Mouse (Mus musculus): Measurements from ENCODE around the gene Atpaf1.
A peak's percentile ranks its signal among the peaks of the same experiment; 100 is the strongest.

The Atpaf1 gene

DNA sequence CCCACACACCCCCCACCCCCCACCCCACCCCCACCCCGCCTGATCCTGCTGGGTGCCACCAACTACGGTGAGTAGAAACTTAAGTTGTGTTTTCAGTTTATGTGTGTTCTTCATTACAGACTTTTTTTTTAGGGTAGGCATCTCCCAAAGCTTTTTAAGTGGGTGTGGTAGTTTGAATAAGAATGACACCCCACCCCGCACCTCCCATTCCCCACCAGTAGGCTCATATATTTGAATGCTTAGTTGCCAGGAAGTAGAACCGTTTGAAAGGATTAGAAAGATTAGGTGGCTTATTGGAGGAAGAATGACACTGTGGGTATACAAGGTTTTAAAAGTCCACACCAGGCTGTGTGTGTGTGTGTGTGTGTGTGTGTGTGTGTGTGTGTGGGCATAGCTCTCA, 27.7 kb downstream of the Atpaf1 start:
- no peak for DNase-seq

DNA sequence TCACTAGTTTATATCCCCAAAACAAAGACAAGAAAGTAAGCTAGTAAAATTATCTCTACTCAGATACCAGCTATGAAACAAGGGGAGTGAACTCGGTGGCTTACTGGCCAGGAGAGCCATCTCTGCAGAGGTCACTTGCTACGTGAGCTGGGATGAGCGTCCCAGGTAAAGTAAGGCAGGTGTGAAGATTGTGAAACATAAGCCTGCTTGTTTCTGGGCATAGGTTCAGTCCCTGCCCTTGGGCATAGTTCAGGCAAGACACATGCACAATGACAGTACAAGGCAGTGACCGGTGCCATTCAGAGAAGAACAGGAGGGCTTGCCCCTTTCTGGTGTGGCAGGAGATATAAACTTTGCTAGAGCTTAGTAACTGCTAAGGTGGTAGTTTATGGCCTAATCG, 31.0 kb downstream of the Atpaf1 start:
- DNase-seq: peak; percentile 69

DNA sequence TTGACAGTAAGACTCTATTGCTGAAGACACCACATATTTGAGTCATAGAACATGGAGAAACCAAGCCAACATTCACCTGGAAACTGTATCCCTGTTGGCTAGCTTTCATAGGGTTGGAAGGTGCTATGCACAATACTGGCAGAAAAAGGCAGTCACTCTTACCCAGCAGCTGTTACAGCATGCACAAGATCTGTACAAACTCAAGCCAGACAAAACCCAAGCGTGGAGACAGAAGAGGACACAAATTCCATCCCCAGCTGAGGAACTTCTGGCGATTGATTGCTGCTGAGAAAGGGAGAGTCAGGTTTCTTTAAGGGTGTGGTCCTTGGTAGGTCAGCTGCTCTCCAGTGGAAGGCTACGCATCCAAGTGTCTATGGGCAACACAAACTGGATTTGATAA, 35.6 kb downstream of the Atpaf1 start:
- DNase-seq: peak; percentile 81

DNA sequence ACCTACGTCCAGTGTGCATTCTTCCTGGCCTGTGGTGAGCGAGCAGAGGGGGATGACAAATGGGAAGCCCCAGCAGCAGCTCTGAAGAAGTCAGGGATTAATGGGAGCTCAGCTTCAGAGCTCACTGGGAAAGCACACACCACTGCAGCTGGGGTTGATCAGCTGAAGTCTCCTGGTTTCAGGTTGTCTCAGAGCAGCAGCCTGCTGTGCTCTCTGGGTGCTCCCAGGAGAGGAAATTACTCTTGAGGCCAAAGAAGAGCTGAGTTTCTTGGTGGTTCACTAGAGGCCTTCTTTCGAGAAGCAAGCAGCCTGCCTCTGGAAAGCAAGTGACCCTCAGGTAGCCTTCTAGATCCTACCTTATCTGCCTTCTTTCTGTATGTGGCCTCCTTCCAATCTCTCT, 36.3 kb downstream of the Atpaf1 start:
- peak; percentile 81 for DNase-seq

DNA sequence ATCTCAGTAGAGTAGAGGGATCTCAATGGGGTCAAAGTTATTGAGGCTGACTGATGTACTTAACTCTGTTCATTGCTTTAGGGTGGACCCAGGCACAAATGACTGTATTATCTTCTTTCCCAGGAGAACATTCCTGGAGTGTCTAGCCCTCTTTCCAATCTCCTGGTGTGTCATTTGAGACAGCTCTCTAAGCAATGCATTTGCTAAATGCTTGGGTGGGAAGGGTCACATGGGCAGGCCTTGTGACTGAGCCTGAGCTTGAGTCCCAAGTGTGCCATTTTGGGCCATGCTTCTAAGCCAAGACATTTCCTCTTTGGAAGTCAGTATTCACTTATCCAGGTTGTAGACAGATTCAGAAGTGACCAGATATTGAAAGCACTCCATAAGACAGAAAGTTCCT, 36.8 kb downstream of the Atpaf1 start:
- peak; percentile 87 for DNase-seq

DNA sequence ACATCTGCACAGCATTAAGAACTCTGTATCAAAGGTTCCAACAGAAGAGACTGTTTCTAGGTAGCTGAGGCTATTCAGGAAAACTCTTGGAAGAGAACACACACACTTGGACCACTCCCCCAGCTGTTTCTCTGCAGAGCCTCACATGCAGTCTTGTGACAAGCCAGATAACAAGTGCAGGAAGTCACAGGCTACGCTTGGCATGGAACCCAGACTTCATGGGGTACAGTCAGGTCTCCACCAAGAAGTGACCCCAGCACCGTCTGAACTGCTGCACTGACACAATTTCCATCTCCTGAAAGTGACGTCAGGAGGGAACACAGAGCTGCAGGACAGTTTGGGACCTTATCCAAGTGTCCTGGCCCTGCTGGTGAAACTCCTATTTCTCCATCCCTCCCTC, 37.3 kb downstream of the Atpaf1 start:
- DNase-seq: peak; percentile 97

DNA sequence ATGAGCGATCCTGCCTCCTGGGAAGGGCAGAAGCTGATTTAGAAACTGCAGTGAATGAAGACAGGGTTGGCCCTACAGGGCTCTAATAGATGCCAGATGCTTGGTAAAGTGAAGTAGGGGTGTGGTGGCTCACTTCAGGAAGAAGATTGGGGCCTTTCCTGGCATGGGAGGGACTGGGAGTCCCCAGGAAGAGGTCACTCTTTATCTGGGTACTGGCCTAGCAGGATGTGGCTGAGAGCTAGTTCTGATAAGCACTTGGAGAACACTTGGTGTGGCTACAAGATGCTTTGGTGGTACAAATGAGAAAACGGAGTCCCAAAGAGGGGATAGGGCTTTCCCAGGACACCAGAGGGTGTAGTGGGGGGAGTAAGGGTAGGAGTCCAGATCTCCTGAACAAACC, 39.6 kb downstream of the Atpaf1 start:
- DNase-seq: peak; percentile 85

DNA sequence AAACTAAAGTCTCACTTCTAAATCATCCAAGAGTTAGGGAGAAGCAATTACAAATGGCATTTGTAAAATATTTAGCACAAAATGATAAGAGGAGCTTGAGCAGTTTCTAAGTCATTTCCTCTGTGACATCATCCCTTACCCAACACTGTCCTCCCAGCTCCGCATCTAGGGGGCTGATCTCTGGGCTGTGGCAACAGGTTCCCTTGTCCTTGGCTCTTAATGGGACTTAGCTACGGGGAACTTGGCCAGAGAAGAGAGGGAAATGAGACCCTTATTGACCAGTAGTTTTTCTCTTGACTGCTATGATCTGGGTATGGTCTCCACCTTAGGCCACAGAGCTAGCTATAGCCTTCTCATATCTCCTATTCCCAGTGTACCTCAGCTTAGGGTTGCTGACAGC, 40.7 kb downstream of the Atpaf1 start:
- DNase-seq: peak; percentile 72

DNA sequence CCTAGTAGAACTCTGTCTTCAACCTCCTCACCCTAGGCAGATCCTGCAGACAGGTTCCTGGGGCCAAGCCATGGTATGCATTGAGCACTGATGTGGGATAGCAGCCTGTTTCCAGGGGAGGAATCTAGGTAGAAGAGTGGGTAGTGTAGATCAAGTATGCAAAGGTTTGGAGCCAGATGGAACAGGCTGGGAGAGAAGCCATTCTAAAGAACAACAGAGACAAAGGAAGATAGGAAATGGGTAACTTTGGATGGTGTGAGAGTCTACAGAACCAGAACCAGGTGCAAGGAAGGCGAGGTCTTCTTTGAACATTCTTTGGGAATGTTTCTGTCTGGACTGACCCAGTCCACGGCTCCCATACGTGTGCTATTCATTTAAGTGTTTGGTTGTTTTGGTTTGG, 42.5 kb downstream of the Atpaf1 start:
- DNase-seq: peak; percentile 87

DNA sequence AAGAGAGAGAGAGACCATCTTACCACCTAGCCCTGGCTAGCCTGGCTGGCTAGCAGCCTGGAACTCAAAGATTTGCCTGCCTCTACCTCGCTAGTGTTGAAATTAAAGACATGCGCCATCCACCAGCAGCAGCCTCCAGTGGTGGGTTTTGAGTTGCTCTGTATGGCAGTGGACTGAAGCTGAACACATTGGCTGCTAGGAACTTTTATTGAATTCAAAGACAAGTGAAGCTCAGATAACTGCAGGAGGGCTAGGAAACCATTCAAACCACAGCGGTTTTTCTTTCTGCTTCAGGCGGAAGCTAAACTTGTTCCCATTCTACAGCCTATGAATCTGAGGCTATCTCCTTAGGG, 42.9 kb downstream of the Atpaf1 start:
- no peak for DNase-seq

DNA sequence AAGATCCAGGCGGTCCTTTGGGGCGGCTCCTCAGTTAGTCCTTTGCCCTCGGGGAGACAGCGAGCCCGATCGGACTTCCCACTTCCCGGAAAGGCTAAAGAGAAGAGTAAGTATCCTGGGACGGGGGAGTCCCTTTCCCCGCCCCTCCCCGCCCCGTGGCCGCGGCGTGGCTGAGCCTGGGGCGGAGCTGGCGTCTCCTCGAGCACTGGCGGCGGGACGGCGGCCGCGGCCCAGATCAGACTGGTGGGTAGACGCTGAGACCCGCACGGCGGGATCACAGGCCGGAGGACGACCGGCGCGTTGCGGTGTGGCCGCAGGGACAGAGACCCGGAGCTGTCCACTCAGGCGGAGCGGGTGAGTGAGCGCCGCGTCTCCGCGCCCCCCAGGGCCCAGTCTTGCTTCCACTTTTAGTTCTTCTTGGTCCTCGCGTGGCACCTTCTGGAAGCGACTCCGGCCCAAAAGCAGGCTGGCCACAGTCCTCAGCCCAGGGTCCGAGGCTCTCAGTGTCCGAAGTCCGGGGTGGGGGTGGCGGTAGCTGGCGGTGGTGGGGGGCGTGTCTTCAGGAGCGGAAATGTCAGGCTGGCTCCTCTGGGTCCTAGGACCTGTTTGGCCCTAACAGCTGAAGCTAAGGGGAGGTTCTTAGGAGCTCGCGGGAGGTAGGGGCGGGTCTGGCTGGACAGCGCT, 43.4 kb downstream of the Atpaf1 start, which contains the start of gene Mob3c:
TSS of gene Mob3c (plus strand) at position 205 of the 684 bp plus-strand sequence.
- DNase-seq: peak; percentile 99

DNA sequence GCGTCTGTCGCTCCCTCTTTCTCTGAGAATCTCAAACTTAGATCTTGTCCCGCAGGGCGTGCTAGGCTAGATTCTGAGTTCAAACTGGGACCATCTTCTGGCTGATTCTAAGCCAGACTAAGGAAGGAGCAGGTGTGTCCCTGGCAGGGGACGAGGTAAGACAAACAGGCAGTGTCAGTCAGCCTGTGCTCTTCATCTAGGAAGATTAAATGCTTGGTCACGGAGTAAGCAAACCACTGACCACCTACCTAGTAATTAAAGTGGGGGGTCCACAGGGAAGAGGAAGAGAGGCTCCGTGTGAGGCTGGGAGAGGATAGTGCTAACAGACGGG, 43.9 kb downstream of the Atpaf1 start:
- no peak for DNase-seq

DNA sequence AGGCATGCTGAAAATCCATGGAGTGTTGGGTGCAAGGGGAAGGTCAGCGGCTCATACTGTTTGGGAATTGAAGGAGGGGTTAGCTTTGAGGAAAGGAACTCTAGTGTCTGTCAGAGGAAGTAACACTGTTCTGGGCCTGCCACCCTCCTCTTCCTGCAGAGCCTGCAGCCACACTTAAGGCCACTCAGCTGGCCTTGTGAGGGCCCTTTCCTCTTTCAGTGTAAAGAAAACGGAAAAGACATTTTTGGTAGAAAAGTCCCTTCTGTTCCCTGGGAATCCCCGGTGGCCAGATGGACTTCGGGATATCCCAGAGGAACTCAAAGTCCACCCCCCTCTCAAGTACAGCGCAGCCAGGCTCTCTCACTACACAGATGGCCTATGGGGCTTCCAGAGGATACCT, 45.9 kb downstream of the Atpaf1 start:
- DNase-seq: peak; percentile 97

DNA sequence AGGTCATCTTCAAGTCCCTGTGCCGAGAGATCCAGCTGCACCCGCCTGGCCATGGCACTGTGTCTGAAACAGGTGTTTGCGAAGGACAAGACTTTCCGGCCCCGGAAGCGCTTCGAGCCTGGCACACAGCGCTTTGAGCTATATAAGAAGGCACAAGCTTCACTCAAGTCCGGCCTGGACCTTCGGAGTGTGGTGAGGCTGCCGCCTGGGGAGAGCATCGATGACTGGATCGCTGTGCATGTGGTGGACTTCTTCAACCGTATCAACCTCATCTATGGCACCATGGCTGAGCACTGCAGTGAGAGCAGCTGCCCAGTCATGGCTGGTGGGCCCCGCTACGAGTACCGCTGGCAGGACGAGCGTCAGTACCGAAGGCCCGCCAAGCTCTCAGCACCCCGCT, 46.6 kb downstream of the Atpaf1 start:
- DNase-seq: peak; percentile 92

DNA sequence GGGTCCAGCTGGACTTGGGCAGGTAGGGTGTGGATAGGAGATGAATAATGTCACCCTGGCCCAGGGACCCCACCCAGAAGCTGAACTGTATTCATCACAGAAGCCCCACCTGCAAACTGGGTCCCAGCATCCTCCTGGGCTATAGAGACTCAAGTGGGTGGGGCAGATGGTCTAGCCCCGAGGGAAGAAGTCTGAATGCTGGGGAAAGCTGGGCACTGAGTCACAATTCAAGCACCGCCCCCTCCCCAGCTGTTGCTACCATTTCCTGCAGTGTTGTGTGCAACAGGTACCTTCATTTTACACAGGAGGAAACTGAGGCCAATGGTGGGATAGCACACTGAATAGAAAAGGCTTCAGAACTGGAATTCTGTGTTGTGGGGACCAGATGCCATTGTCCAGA, 47.4 kb downstream of the Atpaf1 start:
- peak; percentile 87 for DNase-seq

DNA sequence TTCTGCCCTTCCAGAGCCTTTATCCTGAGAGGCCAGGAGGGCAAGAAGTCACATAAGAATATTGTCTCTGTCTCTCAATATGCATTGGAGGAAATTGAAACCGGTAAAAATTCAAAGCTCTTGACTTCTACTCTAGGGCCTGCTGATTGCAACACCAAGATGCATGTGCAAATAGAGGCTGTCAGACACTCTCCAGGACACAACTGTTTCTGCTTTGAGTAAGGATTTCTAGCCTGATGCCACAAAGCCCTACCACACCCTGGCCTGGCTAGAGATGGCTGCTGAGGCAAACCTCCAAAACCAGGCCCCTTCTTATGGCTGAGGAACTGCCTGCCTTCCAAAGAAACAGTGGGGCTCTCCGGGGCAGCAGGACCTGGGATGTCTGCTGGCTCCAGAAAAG, 51.0 kb downstream of the Atpaf1 start:
- peak; percentile 94 for DNase-seq

DNA sequence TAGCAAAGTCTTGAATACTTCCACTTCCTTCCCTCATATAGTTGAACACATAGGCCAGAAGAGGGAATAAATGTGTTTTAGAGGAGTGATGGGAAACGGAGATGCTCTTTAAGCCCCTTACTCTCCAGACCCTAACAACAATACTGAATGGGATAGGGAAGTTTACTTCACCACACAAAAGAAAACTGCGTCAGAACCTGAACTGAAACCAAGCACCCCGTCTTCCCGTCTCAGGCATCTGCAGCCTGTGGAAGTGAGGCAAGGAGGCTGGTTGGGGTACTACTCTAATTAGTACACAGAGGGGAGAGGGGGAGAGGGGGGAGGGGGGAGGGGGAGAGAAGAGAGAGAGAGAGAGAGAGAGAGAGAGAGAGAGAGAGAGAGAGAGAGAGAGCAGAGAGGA, 53.6 kb downstream of the Atpaf1 start:
- peak; percentile 94 for DNase-seq

DNA sequence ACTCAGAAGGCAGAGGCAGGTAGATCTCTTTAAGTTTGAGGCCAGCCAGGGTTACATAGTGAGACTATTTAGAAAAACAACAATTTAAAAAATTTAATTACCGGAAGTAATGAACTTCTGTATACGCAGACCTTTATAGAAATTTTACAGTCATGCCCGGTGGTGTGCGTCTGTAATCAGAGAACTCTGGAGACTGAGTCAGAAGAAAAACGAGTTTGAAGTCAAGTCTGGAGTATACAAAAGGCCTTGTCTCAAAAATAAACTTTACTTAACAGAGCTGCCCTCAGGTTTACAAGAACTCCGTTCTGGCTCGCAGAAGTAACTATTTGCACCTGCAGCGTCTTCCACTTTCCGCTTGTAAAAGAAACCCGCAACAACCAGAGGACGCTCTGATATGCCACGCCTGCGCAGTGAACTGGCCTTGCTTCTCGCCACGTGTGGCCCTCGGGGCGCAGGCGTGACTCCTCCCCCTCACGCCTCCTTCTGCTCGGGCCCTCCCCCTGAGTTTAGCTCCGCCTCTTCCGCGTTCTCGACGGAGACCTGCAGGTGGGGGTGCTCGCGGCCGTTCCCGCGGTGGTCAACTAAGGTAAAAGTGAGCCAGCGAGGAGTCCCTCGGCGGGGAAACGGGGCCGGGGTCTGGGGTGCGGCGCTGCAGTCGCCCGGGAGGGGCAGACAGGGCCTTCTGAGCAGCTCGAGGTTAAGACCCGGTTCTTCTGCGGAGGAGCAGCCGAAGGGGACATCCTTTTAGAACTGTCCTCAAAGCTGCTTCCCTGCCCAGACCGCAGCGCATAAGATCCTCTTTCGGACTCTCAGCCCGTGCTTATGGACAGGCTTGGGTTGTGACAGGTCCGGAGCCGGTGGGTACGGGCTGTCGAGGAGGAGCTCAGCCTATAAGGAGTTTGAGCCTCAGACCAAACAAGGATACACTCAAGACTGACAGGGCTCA, 54.4 kb downstream of the Atpaf1 start, which contains the start of gene Mknk1:
TSS of gene Mknk1 (plus strand) at position 503 of the 946 bp plus-strand sequence.
- peak; percentile 99 for DNase-seq

DNA sequence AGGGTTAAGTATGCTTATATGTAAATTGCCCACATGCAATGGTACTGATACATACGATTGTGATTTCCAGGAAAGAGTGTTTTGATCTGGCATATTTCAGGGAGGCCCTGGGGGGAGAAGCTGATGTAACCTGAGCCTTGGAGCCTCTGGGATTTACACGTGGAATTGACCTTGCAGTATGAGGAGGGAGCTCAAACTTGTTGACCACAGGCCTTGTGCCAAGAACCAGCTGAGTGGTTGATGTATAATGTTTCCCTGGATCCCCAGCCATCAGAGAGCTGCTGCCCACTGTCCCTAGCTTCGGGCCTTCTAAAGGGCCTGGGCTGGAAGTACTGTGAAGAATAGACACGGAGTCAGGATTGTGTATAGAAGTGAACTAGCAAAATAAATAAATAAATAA, 55.3 kb downstream of the Atpaf1 start:
- DNase-seq: peak; percentile 93

DNA sequence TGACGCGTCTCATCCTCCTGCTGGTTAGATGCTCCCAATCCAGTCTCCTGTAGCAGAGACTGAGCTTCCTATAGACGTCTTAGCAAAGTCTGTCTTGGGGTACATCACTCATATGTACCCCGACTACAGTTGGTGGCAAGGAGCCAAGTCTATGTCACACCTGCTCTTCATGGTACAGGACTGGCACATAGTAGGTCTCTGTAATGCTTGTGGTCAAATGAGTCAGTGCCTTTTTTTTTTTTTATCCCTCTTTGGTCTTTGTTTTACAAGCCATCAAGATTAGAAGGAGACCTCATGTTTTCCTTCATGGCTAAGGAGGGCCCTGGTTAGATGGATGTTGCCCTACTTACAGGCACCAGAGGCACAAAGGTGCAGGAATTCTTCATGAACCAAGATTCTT, 56.2 kb downstream of the Atpaf1 start:
- no peak for DNase-seq

DNA sequence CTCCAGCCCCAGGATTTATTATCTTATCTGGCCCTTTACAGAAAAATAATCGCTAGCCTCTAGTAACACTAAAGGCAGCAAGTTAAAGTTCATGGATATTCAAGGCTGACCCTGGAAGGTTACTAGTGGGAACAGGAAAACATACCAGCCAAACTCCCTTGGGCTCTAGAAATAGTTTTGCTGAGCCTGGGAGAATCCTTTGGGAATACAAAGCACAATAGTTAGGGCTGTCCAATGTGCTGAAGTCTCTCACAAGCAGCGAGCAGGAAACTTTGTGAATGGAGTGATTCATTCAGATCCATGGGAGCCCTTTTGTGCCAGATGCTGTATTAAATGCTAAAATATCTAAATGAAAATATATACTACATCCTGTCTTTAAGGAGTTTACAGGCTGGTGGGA, 62.0 kb downstream of the Atpaf1 start:
- peak; percentile 93 for DNase-seq

DNA sequence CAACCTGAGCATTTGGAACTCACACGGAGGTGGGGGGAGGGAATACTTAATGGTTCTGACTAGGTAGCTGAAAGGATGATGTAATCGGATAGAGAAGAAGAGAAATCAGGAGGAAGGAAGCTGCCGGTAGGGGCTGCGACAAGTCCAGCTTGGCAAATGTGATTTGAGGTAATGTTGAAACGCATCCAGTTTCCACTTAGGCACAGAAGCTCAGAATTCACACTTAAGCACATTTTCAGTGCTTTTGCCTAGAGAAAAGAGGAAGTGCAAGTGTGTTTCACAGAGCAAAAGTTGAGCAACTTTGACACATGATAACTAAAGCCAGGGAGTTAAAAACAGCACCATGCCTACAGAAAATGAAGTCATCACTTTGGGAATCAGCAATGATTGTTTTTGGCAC, 62.8 kb downstream of the Atpaf1 start:
- peak; percentile 96 for DNase-seq

DNA sequence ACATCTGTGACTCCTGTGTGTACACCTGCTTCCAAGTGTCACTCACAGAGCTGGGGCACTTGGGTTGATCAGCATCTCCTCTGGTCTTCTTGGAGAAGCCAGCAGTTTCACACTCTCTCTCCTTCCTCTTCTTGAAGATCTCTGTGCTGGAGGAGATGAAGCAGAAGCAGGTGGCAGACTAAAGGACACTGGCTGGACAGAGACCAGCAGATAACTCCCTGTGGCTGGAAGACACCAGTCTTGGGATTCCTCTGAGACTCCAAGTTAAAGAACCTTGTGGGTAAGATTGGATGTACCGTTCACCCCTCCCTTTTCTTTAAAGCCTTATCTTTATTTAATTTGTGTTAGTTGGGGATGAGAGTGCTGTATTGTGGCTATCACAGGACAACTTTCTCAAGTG, 63.5 kb downstream of the Atpaf1 start:
- no peak for DNase-seq

DNA sequence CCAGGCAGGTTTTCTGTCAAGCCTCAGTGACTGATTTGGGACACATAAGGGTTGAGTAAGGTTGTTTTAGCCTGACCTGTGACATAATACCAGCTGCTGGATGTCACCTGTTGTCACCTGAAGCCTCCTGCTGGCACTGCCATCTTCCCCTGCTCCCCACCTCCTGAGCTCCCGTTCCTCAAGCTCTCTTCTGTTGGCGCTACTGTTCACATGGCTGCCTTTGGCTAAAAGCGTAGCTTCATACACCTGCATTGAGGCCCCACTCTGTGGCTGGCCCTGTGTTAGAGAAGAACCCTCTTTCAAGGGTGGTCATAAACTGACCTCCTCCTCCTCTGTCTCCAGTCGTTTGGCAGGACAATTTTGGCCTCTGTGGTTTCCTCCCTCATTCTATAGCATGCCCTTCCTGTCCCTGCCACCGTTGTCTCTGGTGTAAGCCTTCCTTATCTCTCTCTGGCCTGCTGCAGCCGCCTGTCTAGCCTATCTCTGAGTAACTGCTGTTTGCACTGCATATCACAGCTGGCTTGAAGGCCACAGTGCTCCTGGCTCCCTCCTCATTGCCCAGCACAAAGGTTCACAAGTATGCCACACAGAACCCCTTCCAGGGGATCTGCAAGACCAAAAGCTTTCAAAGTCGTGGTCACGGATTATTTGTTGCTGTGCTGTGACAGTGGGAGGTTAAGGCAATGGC, 64.5 kb downstream of the Atpaf1 start:
- peak; percentile 81 for DNase-seq

All from heart, adult 11 months (tissue).